Mouse (Mus musculus): ENCODE data around the gene Nhs. TPM values are rescaled to one million over a fixed set of nuclear protein-coding genes. Genes with fewer than 3 reads are reported as not detected.

Nhs gene
- 10.5 TPM for polyA plus RNA-seq (2014; fragmentation: Illumina TruSeq; extraction: RNeasy Lipid Tissue Mini Kit (QIAGEN cat#74804))

DNA sequence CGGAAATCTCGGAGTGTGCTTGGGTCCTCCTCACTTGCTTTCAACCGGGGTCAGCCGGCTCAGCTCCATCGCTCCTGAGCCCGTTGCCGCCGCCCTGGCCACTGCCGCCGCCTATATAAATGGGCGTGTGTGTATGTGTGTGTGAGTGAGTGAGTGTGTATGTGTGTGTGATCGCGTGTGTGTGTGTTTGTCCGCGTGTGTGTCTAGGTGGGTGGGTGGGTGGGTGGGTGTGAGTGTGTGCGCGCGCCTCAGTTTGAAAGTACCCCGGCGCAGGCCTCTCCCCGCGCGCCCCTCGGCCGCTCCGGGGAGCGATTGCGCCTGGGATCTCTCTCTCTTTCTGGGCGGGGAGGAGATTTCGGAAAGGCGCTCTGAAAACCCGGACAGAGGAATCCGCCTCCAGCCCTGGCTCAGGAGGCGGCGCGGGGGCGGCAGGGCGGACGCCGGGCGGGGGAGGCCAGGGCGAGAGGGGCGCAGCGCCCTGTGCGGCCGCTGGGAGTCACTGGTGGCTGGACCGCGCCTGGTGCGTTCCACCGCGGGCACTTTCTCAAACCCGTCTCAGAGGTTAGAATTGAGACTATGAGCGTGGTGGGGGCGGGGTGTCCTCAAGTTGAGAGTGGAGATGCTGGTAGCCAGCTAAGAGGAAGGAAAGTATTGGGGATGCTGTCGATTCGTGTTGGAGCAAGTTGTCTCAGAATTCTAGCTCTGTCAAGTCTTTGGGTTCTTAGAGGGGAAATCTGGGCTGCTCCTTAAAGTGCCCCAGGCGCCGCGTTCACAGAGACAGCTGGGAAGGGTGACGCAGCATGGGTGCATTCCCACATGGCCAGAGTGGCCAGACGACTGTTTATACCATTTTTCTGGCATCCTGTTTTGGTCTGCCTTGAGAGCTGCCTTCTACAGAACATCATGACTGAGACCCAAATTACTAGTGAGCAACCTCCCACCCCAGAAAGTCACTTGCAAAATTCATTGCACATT lies at the start of gene Nhs:
Gene Nhs (minus strand): TSS at position 94 of the 975 bp plus-strand sequence.

